Mouse (Mus musculus): ENCODE measurements around the gene Pkp3. TPM values are rescaled to one million over a fixed set of nuclear protein-coding genes. Genes with fewer than 3 reads are reported as not detected.

Gene Pkp3
- polyA plus RNA-seq, 2 experiments, result 0.33 to 0.36 TPM

DNA sequence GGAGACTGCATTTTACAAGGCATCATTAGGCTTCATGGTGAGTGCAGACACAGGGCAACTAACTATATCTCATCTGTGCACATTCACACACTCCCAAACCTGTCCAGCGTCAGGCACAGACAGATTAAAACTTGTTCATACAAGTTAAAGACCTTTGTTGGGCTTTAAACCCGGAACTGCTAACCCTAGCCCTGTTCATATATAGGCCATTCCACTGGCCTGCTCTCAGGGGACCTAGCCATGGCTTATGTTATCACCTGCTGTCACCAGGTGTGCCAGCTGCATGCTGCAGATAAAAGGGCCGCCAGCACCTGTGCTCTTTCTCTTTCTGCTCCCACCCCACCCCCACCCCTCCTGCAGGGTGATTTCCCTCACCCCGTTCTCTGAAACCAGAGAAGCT is 35.5 kb upstream of the Pkp3 start:
- DNase-seq (ENCODE audit: low read depth in 3 of 3, low spot score in 3 of 3), result peak; percentile 45 to 63 (median 51)
- peak; percentile 78 for TF ChIP-seq EP300 (IDR thresholded peaks at IDR 0.05; ENCODE audit: low read depth)
- TF ChIP-seq CTCF (IDR thresholded peaks at IDR 0.05; ENCODE audit: low read depth), result no peak
- H3K36me3 ChIP-seq (replicated peaks; ENCODE audit: control insufficient read depth, insufficient read depth, low read depth), result no peaks in the 10 kb centered on the region
- H3K9me3 ChIP-seq (ENCODE audit: control insufficient read depth, low read length), result no peaks in the 10 kb centered on the region
- H3K27me3 ChIP-seq (ENCODE audit: control insufficient read depth, insufficient read depth, low read length), result no peaks in the 10 kb centered on the region
- 0 out of 2 replicates have a peak overlapping the region, but pooled peaks have one; percentile 23 for H3K9ac ChIP-seq (replicated peaks)
- H3K4me2 ChIP-seq (ENCODE audit: low read depth), result peak overlapping the region; percentile 34
- H3K27ac ChIP-seq, result peak overlapping the region; percentile 62
- 10% methylated on average over 4 of the region's 4 CpGs for WGBS (ENCODE audit: insufficient replicate concordance)
- no peak overlapping the region for H3K4me3 ChIP-seq (ENCODE audit: insufficient read depth in 1 of 2, low read depth in 2 of 2, low read length in 2 of 2)
- H3K4me1 ChIP-seq (replicated peaks; ENCODE audit: control insufficient read depth in 2 of 2, insufficient read depth in 2 of 2, low read length in 1 of 2), result peaks cover 47 to 57% of the 10 kb centered on the region in 2 experiments
- ATAC-seq (ENCODE audit: insufficient read depth), result peak; percentile 70

DNA sequence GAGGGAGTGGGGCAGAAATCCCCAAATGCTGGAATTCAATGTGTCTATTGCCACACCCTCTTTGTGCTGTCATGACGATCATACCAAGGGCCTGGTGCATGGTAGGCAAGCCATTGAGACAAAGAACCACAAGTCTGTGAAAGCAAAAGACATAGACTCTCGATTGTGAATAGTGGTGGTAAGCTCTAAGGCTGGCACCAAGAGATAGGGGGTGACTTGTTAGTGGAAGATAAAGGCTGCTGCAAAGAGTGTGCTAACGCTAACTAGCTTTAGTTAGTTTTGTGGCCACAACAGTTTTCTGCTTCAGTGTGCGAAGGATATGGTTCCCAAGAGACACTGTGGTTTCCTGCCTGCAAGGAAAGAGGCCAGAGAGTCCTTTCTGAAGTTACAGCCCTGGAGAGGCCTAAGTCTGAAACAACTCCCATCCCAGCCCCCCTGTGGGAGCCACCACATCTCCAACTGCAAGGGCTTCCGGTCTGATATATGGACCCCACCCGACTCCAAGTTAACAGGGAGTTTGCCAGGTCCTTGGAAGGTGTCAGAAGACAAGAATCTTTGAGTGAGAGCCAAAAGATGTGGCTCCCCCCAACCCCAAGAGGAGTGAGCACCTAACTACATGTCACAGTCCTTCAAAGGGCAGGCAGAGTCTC is 31.0 kb upstream of the Pkp3 start:
- TF ChIP-seq EP300 (IDR thresholded peaks at IDR 0.05; ENCODE audit: low read depth) (peak; percentile 71), CTCF (IDR thresholded peaks at IDR 0.05; ENCODE audit: low read depth) (no peak)
- H3K4me2 ChIP-seq (ENCODE audit: low read depth), result peak overlapping the region; percentile 88
- peaks cover 35 to 41% of the 10 kb centered on the region in 2 experiments for H3K4me1 ChIP-seq (replicated peaks; ENCODE audit: control insufficient read depth in 2 of 2, insufficient read depth in 2 of 2, low read length in 1 of 2)
- H3K27me3 ChIP-seq (ENCODE audit: control insufficient read depth, insufficient read depth, low read length), result no peaks in the 10 kb centered on the region
- H3K4me3 ChIP-seq (ENCODE audit: insufficient read depth in 1 of 2, low read depth in 2 of 2, low read length in 2 of 2), result no peak overlapping the region
- peak; percentile 71 for ATAC-seq (ENCODE audit: insufficient read depth)
- peak overlapping the region; percentile 15 for H3K27ac ChIP-seq
- DNase-seq (ENCODE audit: low read depth in 3 of 3, low spot score in 3 of 3), result peak; percentile 52 to 59 (median 56)
- H3K9me3 ChIP-seq (ENCODE audit: control insufficient read depth, low read length), result no peaks in the 10 kb centered on the region
- peak overlapping the region; percentile 9 for H3K9ac ChIP-seq (replicated peaks)
- WGBS (ENCODE audit: insufficient replicate concordance), result 9% methylated on average over 6 of the region's 6 CpGs
- H3K36me3 ChIP-seq (replicated peaks; ENCODE audit: control insufficient read depth, insufficient read depth, low read depth), result no peaks in the 10 kb centered on the region

DNA sequence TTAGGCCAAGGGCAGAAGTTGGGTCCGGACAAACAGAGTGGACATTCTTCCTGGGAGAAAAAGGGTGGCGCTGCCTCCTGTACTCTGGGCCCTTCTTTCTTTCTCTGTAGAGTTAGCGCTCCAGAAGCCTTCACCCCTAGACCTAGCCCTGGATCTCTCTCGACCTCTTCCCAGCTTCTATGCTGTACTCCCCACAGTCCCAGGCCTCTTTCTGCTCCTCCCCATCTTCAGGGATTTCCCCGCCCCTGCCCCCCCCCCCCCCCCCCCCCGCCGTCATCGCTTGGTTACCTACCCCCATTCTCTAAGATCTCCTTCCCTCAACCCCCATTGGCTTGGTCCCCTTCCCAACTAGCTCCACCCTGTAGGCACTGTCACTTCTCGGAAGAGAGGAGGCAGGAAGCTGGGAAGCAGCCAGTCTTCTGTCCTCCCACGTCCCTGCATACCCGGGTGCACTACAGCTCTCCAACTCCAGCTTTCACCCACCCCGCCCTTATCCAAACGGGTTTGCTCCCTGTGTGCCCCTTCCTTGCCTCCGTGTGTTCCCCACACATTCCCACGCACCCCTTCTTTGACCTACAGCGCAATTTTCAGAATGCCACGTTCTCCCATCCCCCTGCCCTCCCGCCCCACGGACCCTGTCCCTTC is 30.3 kb upstream of the Pkp3 start:
- no peaks in the 10 kb centered on the region for H3K36me3 ChIP-seq (replicated peaks; ENCODE audit: control insufficient read depth, insufficient read depth, low read depth)
- no peaks in the 10 kb centered on the region for H3K27me3 ChIP-seq (ENCODE audit: control insufficient read depth, insufficient read depth, low read length)
- ATAC-seq (ENCODE audit: insufficient read depth) (peak; percentile 61), DNase-seq (ENCODE audit: low read depth in 3 of 3, low spot score in 3 of 3) (peak in 1 of 3 experiments; percentile 44)
- H3K4me3 ChIP-seq (ENCODE audit: insufficient read depth in 1 of 2, low read depth in 2 of 2, low read length in 2 of 2), result peak overlapping the region; percentile 43 to 51
- peak overlapping the region; percentile 38 for H3K27ac ChIP-seq
- peaks cover 31 to 36% of the 10 kb centered on the region in 2 experiments for H3K4me1 ChIP-seq (replicated peaks; ENCODE audit: control insufficient read depth in 2 of 2, insufficient read depth in 2 of 2, low read length in 1 of 2)
- H3K9me3 ChIP-seq (ENCODE audit: control insufficient read depth, low read length), result no peaks in the 10 kb centered on the region
- H3K9ac ChIP-seq (replicated peaks), result peak overlapping the region; percentile 48
- 6% methylated on average over 16 of the region's 19 CpGs for WGBS (ENCODE audit: insufficient replicate concordance)
- H3K4me2 ChIP-seq (ENCODE audit: low read depth), result peak overlapping the region; percentile 88
- no peak for TF ChIP-seq CTCF (IDR thresholded peaks at IDR 0.05; ENCODE audit: low read depth)
- no peak for TF ChIP-seq EP300 (IDR thresholded peaks at IDR 0.05; ENCODE audit: low read depth)

DNA sequence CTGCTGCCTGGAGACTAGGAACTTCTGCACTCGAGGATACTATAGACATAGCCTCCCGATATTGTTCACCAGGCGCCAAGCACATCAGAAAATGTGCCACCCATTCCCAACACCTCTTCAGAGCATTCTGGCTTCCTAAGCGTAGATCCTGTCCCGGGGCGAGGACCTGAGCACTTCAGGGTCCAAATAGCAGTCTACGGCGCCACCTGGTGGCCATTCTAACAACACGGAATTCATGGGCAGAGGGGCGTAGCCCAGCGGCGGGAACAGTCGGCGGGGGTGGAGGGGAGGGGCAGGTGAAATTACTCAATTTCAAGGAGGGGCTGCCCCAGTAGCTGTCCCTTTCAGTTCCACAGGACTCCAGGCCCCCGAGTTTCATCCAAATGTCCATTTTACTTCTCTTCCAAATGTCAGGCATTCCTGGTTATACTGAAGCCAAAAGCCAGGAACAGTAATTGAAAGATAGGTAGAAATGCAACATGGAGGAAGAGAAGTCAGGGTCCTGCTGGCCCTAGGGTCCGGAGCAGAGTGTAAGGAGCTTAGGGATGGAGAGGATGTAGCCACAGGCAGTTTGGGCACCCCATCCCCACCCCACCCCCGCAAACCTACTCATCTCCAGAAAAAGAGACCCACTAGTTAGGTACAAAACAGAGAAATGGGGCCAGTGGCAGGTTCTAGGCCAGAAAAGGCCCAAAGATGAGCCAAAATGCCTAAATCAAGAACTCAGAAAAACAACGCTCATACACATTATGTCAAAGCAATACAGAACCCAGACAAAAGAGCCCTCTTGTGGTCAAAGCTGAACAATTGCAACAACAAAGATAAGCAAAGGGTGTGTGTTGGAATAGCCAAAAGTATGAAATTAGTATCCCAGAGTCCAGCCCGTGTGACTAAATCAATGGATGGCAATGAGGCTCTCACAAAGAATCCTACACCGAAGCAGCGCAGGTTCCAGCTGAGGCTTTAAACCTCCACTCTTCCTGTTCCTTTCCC is 29.5 kb upstream of the Pkp3 start:
- H3K36me3 ChIP-seq (replicated peaks; ENCODE audit: control insufficient read depth, insufficient read depth, low read depth), result no peaks in the 10 kb centered on the region
- H3K27me3 ChIP-seq (ENCODE audit: control insufficient read depth, insufficient read depth, low read length), result no peaks in the 10 kb centered on the region
- H3K27ac ChIP-seq, result peak overlapping the region; percentile 38; the same call in 1 of the 2 replicates
- no peaks in the 10 kb centered on the region for H3K9me3 ChIP-seq (ENCODE audit: control insufficient read depth, low read length)
- 7% methylated on average over 21 of the region's 21 CpGs for WGBS (ENCODE audit: insufficient replicate concordance)
- peaks cover 22 to 27% of the 10 kb centered on the region in 2 experiments for H3K4me1 ChIP-seq (replicated peaks; ENCODE audit: control insufficient read depth in 2 of 2, insufficient read depth in 2 of 2, low read length in 1 of 2)
- peak overlapping the region; percentile 88 for H3K4me2 ChIP-seq (ENCODE audit: low read depth)
- no peak for TF ChIP-seq EP300 (IDR thresholded peaks at IDR 0.05; ENCODE audit: low read depth)
- peak; percentile 96 for TF ChIP-seq CTCF (IDR thresholded peaks at IDR 0.05; ENCODE audit: low read depth)
- peak overlapping the region; percentile 48 for H3K9ac ChIP-seq (replicated peaks)
- peak; percentile 78 to 83 (median 81) for DNase-seq (ENCODE audit: low read depth in 3 of 3, low spot score in 3 of 3)
- peak overlapping the region; percentile 43 to 51 for H3K4me3 ChIP-seq (ENCODE audit: insufficient read depth in 1 of 2, low read depth in 2 of 2, low read length in 2 of 2)
- peak; percentile 78 for ATAC-seq (ENCODE audit: insufficient read depth)

Data from liver, embryonic 14.5 days (tissue).